29 mouse cellular contexts compared by ENCODE assay signal in the genomic region with DNA sequence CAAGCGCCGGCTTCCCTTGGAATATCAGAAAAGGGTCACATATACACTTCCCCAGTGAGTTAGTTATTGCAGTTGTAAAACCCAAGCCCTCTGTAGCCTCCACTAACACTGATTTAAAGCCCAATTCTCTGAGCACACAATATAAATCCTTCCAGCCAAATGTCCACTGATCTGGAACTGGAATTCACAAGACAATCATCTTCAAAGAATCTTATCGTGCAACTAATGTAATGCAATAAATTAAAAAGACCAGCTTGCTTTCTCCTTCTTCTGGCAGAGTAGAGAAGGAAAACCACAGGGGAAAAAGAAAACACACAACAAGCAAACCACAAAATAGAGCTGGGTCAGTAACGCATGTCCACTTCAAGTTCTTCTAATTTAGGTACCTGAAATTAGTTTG.
DNase-seq lines count a peak whose midpoint lies in the region; ATAC-seq and TF ChIP-seq lines count a peak whose summit lies in the region.
"Had no signal": no experiment of that assay in that cellular context is flagged by ENCODE, and none has a peak within 500 bp of the region (broad histone marks: within the 10 kb centered on the region; RNA-seq: fewer than 3 reads in every experiment).

No protein-coding gene starts in this region.

- H3K4me3 ChIP-seq in kidney, embryonic 14.5 days (ENCODE audit: low read length) = no peak overlapping the region
- H3K4me3 ChIP-seq in kidney, postnatal 0 days (replicated peaks; ENCODE audit: low read depth, low read length) = no peak overlapping the region
- no peak overlapping the region for H3K4me3 ChIP-seq in thymus, adult 2 months (ENCODE audit: control insufficient read depth, insufficient read depth, low read length)
- H3K4me3 ChIP-seq: embryonic facial prominence, embryonic 12.5 days; embryonic facial prominence, embryonic 15.5 days; forebrain, embryonic 15.5 days; heart, embryonic 12.5 days; heart, embryonic 15.5 days; hindbrain, embryonic 10.5 days; hindbrain, embryonic 13.5 days had no signal

- no peak for DNase-seq in kidney, adult 11 months
- DNase-seq in kidney, postnatal 0 days (ENCODE audit: low spot score) = peak; percentile 88
- no peak for DNase-seq in kidney, adult 9 months
- peak; percentile 39 for DNase-seq in Muller cell, postnatal 12 days (ENCODE audit: inconsistent ontology term)
- peak; percentile 44 for DNase-seq in mesoderm, embryonic 11.5 days (ENCODE audit: low read depth, low spot score)
- DNase-seq in thymus, adult 2 months = no peak
- DNase-seq: adrenal gland, adult 8-10 months; adrenal gland, postnatal 25 days; B cell, adult 2 months; cerebellum, adult 11-12 months; cerebellum, adult 8-10 months; cerebellum, postnatal 10 days; cerebellum, postnatal 36 days; gastrocnemius, postnatal 25 days; heart, adult 18-20 months; heart, postnatal 10 days; heart, postnatal 36 days had no signal

- TF ChIP-seq CTCF in kidney, postnatal 0 days (IDR thresholded peaks at IDR 0.05; ENCODE audit: low read depth) = no peak
- no peak for TF ChIP-seq CTCF in thymus, adult 2 months (IDR thresholded peaks at IDR 0.05; ENCODE audit: borderline replicate concordance, control insufficient read depth, extremely low read depth, insufficient read depth, low read length, poor library complexity)

- 9% methylated on average over 4 of the region's 4 CpGs for WGBS in kidney, embryonic 14.5 days
- 11% methylated on average over 4 of the region's 4 CpGs for WGBS in kidney, postnatal 0 days
- WGBS in thymus, adult 2 months = 51% methylated on average over 4 of the region's 4 CpGs

- H3K36me3 ChIP-seq in kidney, embryonic 14.5 days (ENCODE audit: control insufficient read depth, insufficient read depth, low read length) = no peaks in the 10 kb centered on the region
- H3K36me3 ChIP-seq in kidney, postnatal 0 days (ENCODE audit: insufficient read depth, low read length) = no peaks in the 10 kb centered on the region
- H3K36me3 ChIP-seq in thymus, adult 2 months (ENCODE audit: control insufficient read depth, insufficient read depth, low read length) = no peaks in the 10 kb centered on the region
- H3K36me3 ChIP-seq: embryonic facial prominence, embryonic 12.5 days; embryonic facial prominence, embryonic 15.5 days; forebrain, embryonic 15.5 days; G1E; heart, embryonic 12.5 days; heart, embryonic 15.5 days; hindbrain, embryonic 10.5 days; hindbrain, embryonic 13.5 days had no signal

- no peaks in the 10 kb centered on the region for H3K27me3 ChIP-seq in kidney, embryonic 14.5 days (ENCODE audit: control insufficient read depth, insufficient read depth, low read length)
- H3K27me3 ChIP-seq in kidney, postnatal 0 days (ENCODE audit: insufficient read depth, low read length) = no peaks in the 10 kb centered on the region
- no peaks in the 10 kb centered on the region for H3K27me3 ChIP-seq in thymus, adult 2 months (ENCODE audit: control insufficient read depth, insufficient read depth, low read length)
- H3K27me3 ChIP-seq: CH12.LX; embryonic facial prominence, embryonic 12.5 days; embryonic facial prominence, embryonic 15.5 days; forebrain, embryonic 15.5 days; heart, embryonic 12.5 days; heart, embryonic 15.5 days; hindbrain, embryonic 13.5 days had no signal

- H3K4me1 ChIP-seq in kidney, embryonic 14.5 days (ENCODE audit: control insufficient read depth, insufficient read depth, low read length) = peaks cover 11% of the 10 kb centered on the region
- H3K4me1 ChIP-seq in kidney, postnatal 0 days (replicated peaks; ENCODE audit: insufficient read depth, low read length) = no peaks in the 10 kb centered on the region
- H3K4me1 ChIP-seq in thymus, adult 2 months (replicated peaks; ENCODE audit: control insufficient read depth, insufficient read depth, low read length) = no peaks in the 10 kb centered on the region
- H3K4me1 ChIP-seq: embryonic facial prominence, embryonic 12.5 days; embryonic facial prominence, embryonic 15.5 days; heart, embryonic 12.5 days; heart, embryonic 15.5 days had no signal

- no peaks in the 10 kb centered on the region for H3K9me3 ChIP-seq in kidney, embryonic 14.5 days (ENCODE audit: control insufficient read depth, low read length)
- no peaks in the 10 kb centered on the region for H3K9me3 ChIP-seq in kidney, postnatal 0 days (replicated peaks; ENCODE audit: low read length)
- H3K9me3 ChIP-seq: embryonic facial prominence, embryonic 12.5 days; embryonic facial prominence, embryonic 15.5 days; forebrain, embryonic 15.5 days; G1E; heart, embryonic 12.5 days; heart, embryonic 15.5 days; hindbrain, embryonic 10.5 days; hindbrain, embryonic 13.5 days had no signal

- H3K9ac ChIP-seq in kidney, embryonic 14.5 days (ENCODE audit: low read depth, low read length) = no peak overlapping the region
- H3K9ac ChIP-seq in kidney, postnatal 0 days (ENCODE audit: low read depth, low read length) = no peak overlapping the region
- H3K9ac ChIP-seq: embryonic facial prominence, embryonic 12.5 days; embryonic facial prominence, embryonic 15.5 days; forebrain, embryonic 15.5 days; heart, embryonic 12.5 days; heart, embryonic 15.5 days; hindbrain, embryonic 13.5 days had no signal

- no peak overlapping the region for H3K27ac ChIP-seq in kidney, embryonic 14.5 days (ENCODE audit: low read depth, low read length)
- H3K27ac ChIP-seq in kidney, postnatal 0 days = no peak overlapping the region
- H3K27ac ChIP-seq in thymus, adult 2 months (ENCODE audit: control insufficient read depth, insufficient read depth, low read length) = no peak overlapping the region
- H3K27ac ChIP-seq: embryonic facial prominence, embryonic 12.5 days; embryonic facial prominence, embryonic 15.5 days; forebrain, embryonic 15.5 days; heart, embryonic 15.5 days; hindbrain, embryonic 10.5 days; hindbrain, embryonic 13.5 days had no signal

- TF ChIP-seq POLR2A in thymus, adult 2 months (IDR thresholded peaks at IDR 0.05; ENCODE audit: control insufficient read depth, extremely low read depth, insufficient read depth, low read length, poor library complexity) = no peak

- peak; percentile 88 for ATAC-seq in kidney, embryonic 14.5 days (ENCODE audit: low FRiP score, low TSS enrichment)
- ATAC-seq in kidney, postnatal 0 days (replicated peaks; ENCODE audit: low FRiP score, low read depth) = no peak
- ATAC-seq: activated CD4-positive, CD25-positive, alpha-beta regulatory T cell, adult 4 months; forebrain, embryonic 15.5 days; hindbrain, embryonic 16.5 days had no signal

- no peak overlapping the region for H3K4me2 ChIP-seq in kidney, embryonic 14.5 days (replicated peaks; ENCODE audit: low read depth, low read length)
- H3K4me2 ChIP-seq in kidney, postnatal 0 days (ENCODE audit: low read length) = no peak overlapping the region
- H3K4me2 ChIP-seq: embryonic facial prominence, embryonic 12.5 days; embryonic facial prominence, embryonic 15.5 days; forebrain, embryonic 15.5 days; heart, embryonic 12.5 days; heart, embryonic 15.5 days; hindbrain, embryonic 13.5 days had no signal

Comparison
In these comparisons a context has a peak if more than half of its experiments do, and no peak if none do; other contexts are left out.
1. DNase-seq: peak in kidney, postnatal 0 days (single experiment), Muller cell, postnatal 12 days (single experiment) and mesoderm, embryonic 11.5 days (single experiment); none in kidney, adult 11 months (single experiment), kidney, adult 9 months (single experiment) and thymus, adult 2 months (single experiment).